Mouse (Mus musculus) liver, embryonic 14.5 days (tissue): ENCODE measurements at regions not wholly inside any gene's neighbourhood (a gene's known extent, or its start where the extent isn't known, plus 50 kb on each side); places are given as distances from the start of the nearest gene placed in this dataset.

Experiments used
- ATAC-seq: fragments of 200-750 bp; cut with Nextera tagmentation; 2 replicates; pipeline ENCODE4 v1.8.0; 2017; ENCODE audit warnings: moderate number of reproducible peaks, mild to moderate bottlenecking, moderate library complexity; ENCODE audit not compliant: insufficient read depth
- DNase-seq, 3 experiments: peaks; one replicate each; pipeline ENCODE4 v3.0.0-alpha.2; 2012 to 2013; ENCODE audit warnings: low read depth in 3 of 3, low spot score in 3 of 3
- H3K27ac ChIP-seq: fragments of 300-500 bp; sonication (generic); 2 replicates; pipeline ENCODE4 v1.5.1; 2014; ENCODE audit warnings: moderate library complexity, mild to moderate bottlenecking, control low read depth, inconsistent platforms
- H3K27me3 ChIP-seq: fragments of 300-500 bp; sonication (generic); 2 replicates; pipeline ENCODE4 v1.6.1; 2014; ENCODE audit warnings: mild to moderate bottlenecking, low read length, moderate library complexity; ENCODE audit not compliant: control insufficient read depth, insufficient read depth
- H3K36me3 ChIP-seq: fragments of 300-500 bp; sonication (generic); replicated peaks from 2 replicates; pipeline ENCODE4 v1.6.1; 2014; ENCODE audit warnings: low read depth; ENCODE audit not compliant: control insufficient read depth, insufficient read depth
- H3K4me1 ChIP-seq, 2 experiments: fragments of 200-500 bp in 1 of 2; fragments of 300-500 bp in 1 of 2; sonication (generic) in 1 of 2; replicated peaks; 2 replicates each; pipeline ENCODE4 v1.6.1; 2012 to 2014; ENCODE audit warnings: antibody characterized with exemption in 1 of 2, inconsistent platforms in 1 of 2, low read length in 1 of 2; ENCODE audit not compliant: control insufficient read depth in 2 of 2, insufficient read depth in 2 of 2
- H3K4me2 ChIP-seq: fragments of 300-500 bp; sonication (generic); 2 replicates; pipeline ENCODE4 v1.6.1; 2014; ENCODE audit warnings: low read depth, mild to moderate bottlenecking, control low read depth, moderate library complexity
- H3K4me3 ChIP-seq, 2 experiments: fragments of 200-500 bp in 1 of 2; fragments of 300-500 bp in 1 of 2; sonication (generic) in 1 of 2; 2 replicates each; pipeline ENCODE4 v1.5.1; 2012 to 2014; ENCODE audit warnings: low read depth in 2 of 2, low read length in 2 of 2, mild to moderate bottlenecking in 2 of 2, control low read depth in 1 of 2, inconsistent platforms in 1 of 2, moderate library complexity in 1 of 2; ENCODE audit not compliant: insufficient read depth in 1 of 2
- H3K9ac ChIP-seq: fragments of 300-500 bp; sonication (generic); replicated peaks from 2 replicates; pipeline ENCODE4 v1.6.1; 2014; ENCODE audit warnings: mild to moderate bottlenecking, control low read depth, moderate library complexity
- H3K9me3 ChIP-seq: fragments of 300-500 bp; sonication (generic); 2 replicates; pipeline ENCODE4 v1.6.1; 2016; ENCODE audit warnings: low read length, mixed read lengths; ENCODE audit not compliant: control insufficient read depth
- CTCF ChIP-seq: IDR thresholded peaks from 2 replicates; pipeline ENCODE4 v1.5.1; 2016; ENCODE audit warnings: antibody characterized with exemption, low read depth, control low read depth
- EP300 ChIP-seq: IDR thresholded peaks from 2 replicates; pipeline ENCODE4 v1.6.1; 2016; ENCODE audit warnings: antibody characterized with exemption, low read depth
- WGBS: fragments of 180-500 bp; shearing (Covaris S2); extraction: QIAGEN DNeasy Blood & Tissue Kit; methylation state at CpG from one replicate; pipeline ENCODE4 v1.1.7; 2014; ENCODE audit not compliant: insufficient replicate concordance; 5-methylcytosine and 5-hydroxymethylcytosine counted together

DNA sequence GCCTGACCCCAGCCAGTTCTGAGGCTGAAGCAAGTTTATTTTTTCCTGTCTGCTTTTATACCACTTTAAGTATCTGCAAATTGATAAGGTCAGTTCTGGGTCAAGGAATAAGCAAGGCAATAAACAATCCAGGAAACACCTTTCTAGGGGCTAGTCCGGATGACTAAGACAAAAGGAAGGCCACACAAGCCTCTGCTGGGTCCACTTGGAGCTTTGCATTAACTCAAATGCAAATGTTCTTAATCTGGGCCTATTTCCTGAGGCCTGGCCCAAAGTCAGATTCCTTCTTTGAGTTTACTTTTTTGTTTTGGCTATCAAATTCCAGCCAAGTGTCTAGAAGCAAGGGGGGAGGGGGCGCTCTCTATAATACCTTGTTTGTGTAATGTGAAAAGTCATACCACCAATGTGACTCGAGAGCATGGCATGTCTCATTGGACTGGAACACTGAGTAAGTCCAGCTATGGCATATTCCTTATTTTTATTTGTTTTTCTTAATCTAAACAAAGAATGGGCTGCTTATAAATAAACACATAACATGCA is 535.6 kb upstream of the A830018L16Rik start:
- no peak for ATAC-seq
- WGBS: 48% methylated on average over 3 of the region's 3 CpGs
- no peak for TF ChIP-seq CTCF
- no peak for TF ChIP-seq EP300
- no peaks in the 10 kb centered on the region for H3K36me3 ChIP-seq
- no peak overlapping the region for H3K9ac ChIP-seq
- no peaks in the 10 kb centered on the region for H3K9me3 ChIP-seq
- no peak overlapping the region for H3K4me3 ChIP-seq
- DNase-seq: no peak
- no peaks in the 10 kb centered on the region for H3K4me1 ChIP-seq
- no peaks in the 10 kb centered on the region for H3K27me3 ChIP-seq
- no peak overlapping the region for H3K4me2 ChIP-seq
- no peak overlapping the region for H3K27ac ChIP-seq

DNA sequence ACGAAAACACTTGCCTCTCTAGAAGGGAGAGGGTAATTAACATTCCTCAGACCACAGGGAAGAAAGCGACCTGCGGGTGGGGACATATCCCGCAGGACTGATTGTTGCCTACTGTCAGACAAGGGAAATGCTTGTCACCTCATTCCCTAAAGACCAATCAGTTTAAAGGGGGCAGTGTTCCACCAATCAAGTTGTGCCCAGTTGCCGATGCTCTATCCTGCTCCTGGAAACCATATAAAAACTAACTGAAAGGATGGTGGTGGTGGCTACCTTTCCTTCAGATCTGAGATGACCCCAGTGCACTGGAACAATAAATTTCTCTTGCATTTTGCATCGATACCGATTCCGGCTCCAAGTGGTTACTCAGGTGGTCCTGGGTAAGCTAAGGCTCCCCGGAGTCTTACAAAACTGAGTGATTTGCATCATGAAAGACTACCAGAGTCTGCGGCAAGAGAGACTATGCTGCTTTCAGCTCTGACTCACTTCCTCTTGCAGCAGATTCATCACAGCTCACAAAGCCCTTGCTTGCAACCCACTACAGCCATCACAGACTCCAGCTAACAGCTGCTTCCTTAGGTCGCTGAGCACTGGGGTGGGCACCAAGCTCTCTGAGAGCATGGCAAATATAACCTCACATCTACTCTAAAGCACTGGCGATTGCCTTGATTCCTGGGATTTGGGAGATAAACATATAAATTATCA is 533.7 kb upstream of the A830018L16Rik start:
- no peak for DNase-seq
- H3K9me3 ChIP-seq: no peaks in the 10 kb centered on the region
- no peaks in the 10 kb centered on the region for H3K36me3 ChIP-seq
- no peak for ATAC-seq
- no peak for TF ChIP-seq EP300
- H3K4me2 ChIP-seq: no peak overlapping the region
- H3K4me1 ChIP-seq: no peaks in the 10 kb centered on the region
- H3K27ac ChIP-seq: no peak overlapping the region
- H3K4me3 ChIP-seq: no peak overlapping the region
- H3K27me3 ChIP-seq: no peaks in the 10 kb centered on the region
- 24% methylated on average over 12 of the region's 12 CpGs for WGBS
- no peak overlapping the region for H3K9ac ChIP-seq

DNA sequence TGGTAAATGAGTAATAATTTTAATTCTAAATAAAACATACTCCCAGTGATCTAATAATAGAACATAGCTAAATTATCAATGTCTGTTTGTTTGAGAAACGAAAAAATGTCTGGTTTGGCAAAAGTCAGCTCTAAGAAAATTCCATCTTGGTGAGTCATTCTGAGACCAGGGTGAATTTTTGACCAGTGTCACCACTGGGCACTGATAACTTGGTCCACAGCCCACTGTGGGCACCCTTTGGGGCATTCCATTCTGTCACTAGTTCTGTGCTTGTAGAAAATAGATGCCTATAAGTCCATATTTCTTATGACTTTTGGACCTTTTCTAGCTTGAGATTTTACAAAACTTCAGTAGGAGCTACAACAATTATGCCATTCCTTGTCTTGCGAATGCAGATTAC is 515.1 kb upstream of the A830018L16Rik start:
- no peak overlapping the region for H3K9ac ChIP-seq
- H3K27ac ChIP-seq: no peak overlapping the region
- TF ChIP-seq CTCF (no peak), EP300 (no peak)
- WGBS: 57% methylated on average over 2 of the region's 2 CpGs
- no peaks in the 10 kb centered on the region for H3K9me3 ChIP-seq
- no peak for DNase-seq
- no peak overlapping the region for H3K4me2 ChIP-seq
- no peak for ATAC-seq
- H3K4me1 ChIP-seq: no peaks in the 10 kb centered on the region
- no peak overlapping the region for H3K4me3 ChIP-seq
- no peaks in the 10 kb centered on the region for H3K27me3 ChIP-seq
- H3K36me3 ChIP-seq: no peaks in the 10 kb centered on the region

DNA sequence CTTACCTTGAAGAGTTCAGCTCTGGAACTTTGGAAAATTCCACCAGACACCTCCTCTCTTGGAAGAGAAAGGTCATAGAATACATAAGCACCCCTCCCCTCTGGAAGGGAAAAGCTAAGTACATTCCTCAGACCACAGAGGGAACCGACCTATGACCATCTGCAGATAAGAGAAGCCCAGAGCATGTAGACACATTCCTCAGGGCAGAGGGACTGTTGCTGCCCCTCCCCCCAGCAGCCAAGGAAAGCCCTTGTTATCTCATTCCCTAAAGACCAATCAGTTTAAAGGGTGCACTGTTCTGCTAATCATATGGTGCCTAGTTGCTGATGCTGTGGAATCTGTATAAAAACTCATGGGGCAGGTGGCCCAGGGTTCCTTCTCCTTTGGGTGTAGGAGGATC is 511.2 kb upstream of the A830018L16Rik start:
- H3K9me3 ChIP-seq: no peaks in the 10 kb centered on the region
- H3K27me3 ChIP-seq: no peaks in the 10 kb centered on the region
- TF ChIP-seq EP300: no peak
- no peak for TF ChIP-seq CTCF
- DNase-seq: no peak
- no peak overlapping the region for H3K4me3 ChIP-seq
- H3K9ac ChIP-seq: no peak overlapping the region
- no peaks in the 10 kb centered on the region for H3K36me3 ChIP-seq
- no peak overlapping the region for H3K4me2 ChIP-seq
- no peak overlapping the region for H3K27ac ChIP-seq
- no peak for ATAC-seq
- WGBS: 8% methylated on average over 1 of the region's 1 CpGs
- H3K4me1 ChIP-seq: no peaks in the 10 kb centered on the region

DNA sequence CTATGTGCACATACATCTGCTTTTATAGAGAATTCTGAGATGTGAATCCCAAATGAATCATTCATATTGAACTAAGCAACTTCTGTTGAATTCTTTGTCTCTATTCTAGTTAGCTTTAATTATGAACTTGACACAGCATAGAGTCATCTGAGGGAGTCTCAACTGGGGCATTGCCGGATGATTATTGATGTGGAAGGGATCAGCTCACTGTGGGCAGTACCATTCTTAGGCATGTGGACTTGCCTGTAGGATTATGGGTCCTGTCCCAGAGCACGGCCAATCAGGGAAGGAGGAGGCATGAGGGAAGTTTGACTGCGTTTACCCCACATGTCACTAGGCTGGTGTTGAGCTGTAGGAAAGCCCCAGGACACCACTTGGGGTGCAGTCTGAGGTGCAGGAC is 493.9 kb upstream of the A830018L16Rik start:
- Histone ChIP-seq H3K4me1 (no peaks in the 10 kb centered on the region), H3K27me3 (no peaks in the 10 kb centered on the region), H3K4me3 (no peak overlapping the region), H3K36me3 (no peaks in the 10 kb centered on the region), H3K9ac (no peak overlapping the region), H3K9me3 (no peaks in the 10 kb centered on the region), H3K27ac (no peak overlapping the region), H3K4me2 (no peak overlapping the region)
- ATAC-seq (no peak), DNase-seq (no peak)
- TF ChIP-seq EP300 (no peak), CTCF (no peak)
- 54% methylated on average over 3 of the region's 3 CpGs for WGBS
